Mouse (Mus musculus): Measurements from ENCODE around the gene Gm20538. TPM values are rescaled to one million over a fixed set of nuclear protein-coding genes. Genes with fewer than 3 reads are reported as not detected.
A peak's percentile ranks its signal among the peaks of the same experiment; 100 is the strongest.

The Gm20538 gene
- total and polyA plus RNA-seq, 2 experiments from 2014 or later: not detected

- Histone ChIP-seq H3K27ac (ENCODE audit: low read depth, low read length) (no peak overlapping the region), H3K27me3 (ENCODE audit: insufficient read depth, low read length) (peaks cover 30% of the 10 kb centered on the region), H3K9ac (replicated peaks; ENCODE audit: low read length, poor library complexity, severe bottlenecking) (no peak overlapping the region), H3K36me3 (ENCODE audit: insufficient read depth, low read length) (no peaks in the 10 kb centered on the region), H3K4me3 (ENCODE audit: low read depth, low read length) (no peak overlapping the region), H3K4me2 (ENCODE audit: low read depth, low read length, poor library complexity, severe bottlenecking) (no peak overlapping the region), H3K9me3 (ENCODE audit: low read length) (no peaks in the 10 kb centered on the region), H3K4me1 (ENCODE audit: insufficient read depth, low read length) (no peaks in the 10 kb centered on the region)
- DNase-seq (ENCODE audit: low spot score) (no peak), ATAC-seq (ENCODE audit: low FRiP score) (no peak)
- no peak for TF ChIP-seq CTCF (IDR thresholded peaks at IDR 0.05)
- WGBS: 87% methylated on average over 9 of the region's 9 CpGs
Observed at GRCm38 (mm10) chr19:44525551-44526205, 27.0 kb downstream of the Gm20538 start.

GRCm38 (mm10) chr19:44519152-44519551, 33.5 kb downstream of the Gm20538 start:
- no peak overlapping the region for H3K9ac ChIP-seq (replicated peaks; ENCODE audit: low read length, poor library complexity, severe bottlenecking)
- no peaks in the 10 kb centered on the region for H3K4me1 ChIP-seq (ENCODE audit: insufficient read depth, low read length)
- no peak overlapping the region for H3K27ac ChIP-seq (ENCODE audit: low read depth, low read length)
- H3K27me3 ChIP-seq (ENCODE audit: insufficient read depth, low read length): peaks cover 82% of the 10 kb centered on the region
- TF ChIP-seq CTCF (IDR thresholded peaks at IDR 0.05): no peak
- H3K9me3 ChIP-seq (ENCODE audit: low read length): no peaks in the 10 kb centered on the region
- DNase-seq (ENCODE audit: low spot score): peak; percentile 14
- no peak overlapping the region for H3K4me2 ChIP-seq (ENCODE audit: low read depth, low read length, poor library complexity, severe bottlenecking)
- 24% methylated on average over 7 of the region's 7 CpGs for WGBS
- no peak overlapping the region for H3K4me3 ChIP-seq (ENCODE audit: low read depth, low read length)
- ATAC-seq (ENCODE audit: low FRiP score): no peak
- no peaks in the 10 kb centered on the region for H3K36me3 ChIP-seq (ENCODE audit: insufficient read depth, low read length)

DNA sequence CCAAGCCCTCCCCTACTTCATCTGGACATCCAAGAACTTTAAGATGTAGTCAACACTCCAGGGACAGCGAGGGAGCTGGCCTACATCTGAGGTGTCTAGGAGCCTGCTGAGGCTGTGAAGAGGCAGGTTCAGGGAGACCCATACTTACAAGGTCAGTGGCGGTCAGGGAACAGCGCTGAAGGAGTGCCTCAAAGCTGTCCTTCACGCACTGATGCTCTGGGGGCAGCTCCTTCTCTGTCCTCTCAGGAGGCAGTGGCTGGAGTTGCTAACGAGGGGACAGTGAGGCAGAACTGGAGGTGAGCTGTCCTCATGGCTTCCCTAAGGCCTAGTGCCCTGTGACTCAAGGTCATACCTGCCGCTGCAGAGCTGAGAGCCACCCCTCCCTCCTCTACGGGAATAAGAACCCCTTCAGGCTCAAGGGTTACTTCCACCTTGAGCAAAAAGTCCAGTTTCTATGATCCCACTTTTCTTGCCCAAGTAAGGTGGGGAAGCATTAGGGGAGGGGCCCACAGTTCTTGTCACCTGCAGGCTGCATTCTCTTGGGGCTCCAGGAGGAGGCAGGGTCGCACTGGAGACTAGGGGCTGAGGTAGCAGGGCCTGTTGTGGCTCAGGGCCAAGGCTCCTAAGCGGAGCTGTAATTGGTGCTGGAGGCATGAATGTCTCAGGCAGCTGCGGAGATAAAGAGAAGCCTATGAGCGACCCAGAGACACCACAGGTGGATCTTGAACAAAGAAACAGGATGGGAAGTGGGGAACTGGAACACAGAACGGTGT, 34.4 kb downstream of the Gm20538 start:
- peaks cover 83% of the 10 kb centered on the region for H3K27me3 ChIP-seq (ENCODE audit: insufficient read depth, low read length)
- no peaks in the 10 kb centered on the region for H3K9me3 ChIP-seq (ENCODE audit: low read length)
- no peak overlapping the region for H3K4me2 ChIP-seq (ENCODE audit: low read depth, low read length, poor library complexity, severe bottlenecking)
- H3K27ac ChIP-seq (ENCODE audit: low read depth, low read length): no peak overlapping the region
- TF ChIP-seq CTCF (IDR thresholded peaks at IDR 0.05): peak; percentile 22; the same call in 1 of the 2 replicates
- no peak overlapping the region for H3K4me3 ChIP-seq (ENCODE audit: low read depth, low read length)
- H3K4me1 ChIP-seq (ENCODE audit: insufficient read depth, low read length): no peaks in the 10 kb centered on the region
- no peak overlapping the region for H3K9ac ChIP-seq (replicated peaks; ENCODE audit: low read length, poor library complexity, severe bottlenecking)
- WGBS: 52% methylated on average over 12 of the region's 12 CpGs
- H3K36me3 ChIP-seq (ENCODE audit: insufficient read depth, low read length): no peaks in the 10 kb centered on the region
- ATAC-seq (ENCODE audit: low FRiP score): no peak
- DNase-seq (ENCODE audit: low spot score): no peak

DNA sequence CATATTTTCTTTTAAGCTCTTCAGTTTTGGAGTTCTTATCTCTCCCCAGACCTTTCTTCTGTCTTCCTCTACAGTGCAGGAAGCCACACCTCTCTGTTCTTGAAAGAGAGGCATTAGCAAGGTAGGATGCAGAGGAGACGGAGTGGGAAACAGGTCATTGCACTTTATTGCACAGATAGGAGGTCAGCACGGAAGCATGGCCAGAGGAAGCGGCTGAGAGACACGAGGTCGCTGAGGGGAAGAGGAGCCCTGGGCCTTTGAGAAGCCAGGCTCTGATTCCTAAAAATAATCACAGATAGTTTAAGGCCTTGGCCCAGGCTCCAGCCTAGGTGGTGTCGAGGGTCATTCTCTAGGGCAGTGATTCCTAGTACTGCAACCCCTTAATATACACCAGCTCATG, 36.9 kb downstream of the Gm20538 start:
- Histone ChIP-seq H3K4me1 (ENCODE audit: insufficient read depth, low read length) (no peaks in the 10 kb centered on the region), H3K9ac (replicated peaks; ENCODE audit: low read length, poor library complexity, severe bottlenecking) (no peak overlapping the region), H3K4me3 (ENCODE audit: low read depth, low read length) (no peak overlapping the region), H3K36me3 (ENCODE audit: insufficient read depth, low read length) (no peaks in the 10 kb centered on the region), H3K27ac (ENCODE audit: low read depth, low read length) (no peak overlapping the region), H3K27me3 (ENCODE audit: insufficient read depth, low read length) (peaks cover 95% of the 10 kb centered on the region), H3K4me2 (ENCODE audit: low read depth, low read length, poor library complexity, severe bottlenecking) (no peak overlapping the region), H3K9me3 (ENCODE audit: low read length) (no peaks in the 10 kb centered on the region)
- no peak for TF ChIP-seq CTCF (IDR thresholded peaks at IDR 0.05)
- 35% methylated on average over 6 of the region's 6 CpGs for WGBS
- no peak for DNase-seq (ENCODE audit: low spot score)
- ATAC-seq (ENCODE audit: low FRiP score): no peak

DNA sequence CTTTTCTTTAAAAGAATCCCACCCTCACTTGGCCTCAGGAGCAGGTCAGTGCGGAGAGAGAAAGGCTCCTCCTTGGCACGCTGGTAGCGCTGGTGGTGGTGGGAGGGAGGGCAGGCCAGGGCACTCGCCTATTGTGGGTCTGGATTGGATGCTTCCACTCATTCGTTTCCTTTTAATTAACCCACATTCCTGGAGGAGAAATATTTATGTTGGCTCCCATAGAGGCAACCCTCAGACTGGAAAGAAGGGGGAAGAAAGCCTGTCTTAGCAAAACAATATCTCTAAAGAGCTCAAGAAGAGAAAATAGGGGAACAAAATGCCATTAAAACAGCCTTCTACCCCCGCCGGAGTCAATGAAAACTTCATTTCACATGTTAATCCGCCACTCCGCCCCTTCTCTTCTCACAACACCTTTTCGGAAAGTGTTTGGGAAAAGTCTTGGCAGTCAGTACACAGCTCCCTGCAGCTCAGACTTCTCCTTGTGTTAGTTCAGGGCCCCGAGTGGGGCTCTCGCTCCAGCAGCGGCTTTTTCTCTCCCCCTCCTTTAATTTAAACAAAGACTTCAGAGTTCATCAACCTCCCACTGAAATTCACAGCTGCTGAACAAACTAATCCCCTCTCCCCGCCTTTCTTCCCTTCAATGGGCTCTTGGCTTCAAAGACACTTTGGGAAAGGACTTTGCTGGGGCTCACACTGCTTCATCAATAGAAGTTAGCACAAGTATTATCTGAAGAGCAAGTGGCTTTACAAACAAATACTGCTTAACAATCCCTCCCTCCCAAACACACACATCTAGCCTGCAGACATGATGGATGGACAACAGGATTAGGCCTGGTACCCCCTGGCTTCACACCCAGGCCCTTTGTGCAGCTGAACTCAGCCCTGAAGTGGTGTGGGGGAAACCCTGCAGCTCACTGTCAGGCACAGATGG, 37.8 kb downstream of the Gm20538 start:
- peak; percentile 48 for DNase-seq (ENCODE audit: low spot score)
- no peaks in the 10 kb centered on the region for H3K36me3 ChIP-seq (ENCODE audit: insufficient read depth, low read length)
- WGBS: 8% methylated on average over 14 of the region's 14 CpGs
- H3K27me3 ChIP-seq (ENCODE audit: insufficient read depth, low read length): peaks cover 95% of the 10 kb centered on the region
- no peaks in the 10 kb centered on the region for H3K9me3 ChIP-seq (ENCODE audit: low read length)
- 0 out of 2 replicates have a peak, but pooled peaks have one; percentile 23 for ATAC-seq (ENCODE audit: low FRiP score)
- no peaks in the 10 kb centered on the region for H3K4me1 ChIP-seq (ENCODE audit: insufficient read depth, low read length)
- no peak overlapping the region for H3K27ac ChIP-seq (ENCODE audit: low read depth, low read length)
- no peak overlapping the region for H3K4me2 ChIP-seq (ENCODE audit: low read depth, low read length, poor library complexity, severe bottlenecking)
- no peak for TF ChIP-seq CTCF (IDR thresholded peaks at IDR 0.05)
- no peak overlapping the region for H3K9ac ChIP-seq (replicated peaks; ENCODE audit: low read length, poor library complexity, severe bottlenecking)
- H3K4me3 ChIP-seq (ENCODE audit: low read depth, low read length): no peak overlapping the region
